Mouse (Mus musculus): ENCODE measurements at regions not wholly inside any gene's neighbourhood (a gene's known extent, or its start where the extent isn't known, plus 50 kb on each side); places are given as distances from the start of the nearest gene placed in this dataset.

DNA sequence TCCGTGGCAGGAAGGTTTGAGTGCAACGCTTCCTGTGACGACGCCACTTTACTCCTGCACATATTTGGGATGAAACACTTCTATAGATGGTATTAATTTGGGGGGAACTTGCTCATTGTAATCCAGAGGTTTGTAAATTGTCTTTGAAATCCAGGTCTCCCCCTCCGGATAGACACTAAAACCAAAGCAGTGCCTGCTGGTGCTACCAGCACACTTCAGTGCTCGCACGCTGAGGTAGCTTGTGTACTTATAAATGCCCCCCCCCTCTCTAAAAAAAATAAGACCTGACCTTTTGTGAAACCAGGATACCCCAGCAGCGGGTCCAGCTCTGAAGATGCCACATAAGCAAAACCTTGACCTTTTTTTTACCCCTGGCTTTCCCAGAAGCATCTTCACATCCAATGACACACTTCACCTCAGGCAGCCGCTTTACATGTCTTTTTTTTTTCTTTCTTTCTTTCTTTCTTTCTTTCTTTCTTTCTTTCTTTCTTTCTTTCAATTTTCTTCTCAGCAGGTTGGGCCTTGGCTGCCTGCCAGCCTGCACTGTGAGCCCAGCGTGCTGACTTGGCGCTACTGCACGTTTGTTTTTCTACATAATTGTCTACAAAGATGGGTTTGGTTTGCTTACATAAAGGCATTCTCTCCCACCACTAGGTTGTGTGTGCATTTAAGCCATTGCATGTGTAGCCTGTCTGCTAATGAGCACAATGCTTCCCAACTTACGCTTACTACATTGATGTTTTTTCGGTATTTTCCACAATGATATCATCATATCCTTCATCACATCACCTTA is 301.8 kb downstream of the Parp8 start:
- no peak for TF ChIP-seq EP300 (optimal IDR thresholded peaks at IDR 0.05)
- TF ChIP-seq CTCF (IDR thresholded peaks at IDR 0.05; ENCODE audit: low read depth), result no peak

Data from stomach, postnatal 0 days (tissue).